Mouse (Mus musculus) E14TG2a.4 (cell line): ENCODE results near the gene Mpeg1.

Experiments
- CTCF ChIP-seq: conservative IDR thresholded peaks from 2 replicates; pipeline ENCODE4 v1.5.1; 2014; ENCODE audit warnings: low read length
- NANOG ChIP-seq: IDR thresholded peaks from 2 replicates; pipeline ENCODE4 v1.6.1; 2014; ENCODE audit warnings: borderline replicate concordance, low read length, mixed read lengths

GRCm38 (mm10) chr19:12497909-12498308 is 37.3 kb downstream of the Mpeg1 start:
- no peak for TF ChIP-seq CTCF
- no peak for TF ChIP-seq NANOG
